Mouse (Mus musculus) CD4-positive, CD25-positive, alpha-beta regulatory T cell, adult 9 weeks (primary cell): ENCODE data around the gene 5330417C22Rik. TPM values are rescaled to one million over a fixed set of nuclear protein-coding genes. Genes with fewer than 3 reads are reported as not detected.

ENCODE experiments used
- polyA plus RNA-seq: library from polyadenylated mRNA; unstranded; fragments of 100-300 nt; shearing (Covaris generic); gene quantifications from one replicate; pipeline ENCODE4 v1.2.1, GENCODE M21; 2017

Gene 5330417C22Rik
- polyA plus RNA-seq, result 1.0 TPM

GRCm38 (mm10) chr3:108536517-108537260, at the start of gene 5330417C22Rik:
5330417C22Rik (minus strand) TSS chr3:108536536.

GRCm38 (mm10) chr3:108571443-108572294, 35.3 kb upstream of the 5330417C22Rik start, which contains the start of gene Taf13:
Taf13 (plus strand) TSS chr3:108571698.

GRCm38 (mm10) chr3:108562133-108562730, 25.9 kb upstream of the 5330417C22Rik start, which contains the start of gene Tmem167b:
Tmem167b (minus strand) TSS chr3:108562466.

GRCm38 (mm10) chr3:108533951-108534350, 2.4 kb downstream of the 5330417C22Rik start, which contains the start of gene 1700013F07Rik:
1700013F07Rik (plus strand) TSS chr3:108534150.

GRCm38 (mm10) chr3:108444698-108445365, 91.5 kb downstream of the 5330417C22Rik start, which contains the start of gene Sars:
Sars (minus strand) TSS chr3:108445209.

GRCm38 (mm10) chr3:108414857-108415830, 121.2 kb downstream of the 5330417C22Rik start, which contains the start of gene Celsr2:
Celsr2 (minus strand) TSS chr3:108415552.

Other genes with a start within 250 kb of the 5330417C22Rik start
- gene Mybphl, start 171.6 kb downstream of the 5330417C22Rik start, polyA plus RNA-seq, result not detected
- 2.6 TPM for gene Psrc1, start 152.7 kb downstream of the 5330417C22Rik start, polyA plus RNA-seq
- gene Celsr2, start 121.0 kb downstream of the 5330417C22Rik start, polyA plus RNA-seq, result 0.63 TPM
- gene Sars, start 91.3 kb downstream of the 5330417C22Rik start, polyA plus RNA-seq, result 193 TPM
- not detected for gene 1700013F07Rik, start 2.4 kb downstream of the 5330417C22Rik start, polyA plus RNA-seq
- 39.7 TPM for gene Tmem167b, start 25.9 kb upstream of the 5330417C22Rik start, polyA plus RNA-seq
- 32.7 TPM for gene Taf13, start 35.2 kb upstream of the 5330417C22Rik start, polyA plus RNA-seq
- gene Wdr47, start 54.7 kb upstream of the 5330417C22Rik start, polyA plus RNA-seq, result 9.6 TPM
- 73.7 TPM for gene Clcc1, start 117.4 kb upstream of the 5330417C22Rik start, polyA plus RNA-seq
- gene Gpsm2, start 185.8 kb upstream of the 5330417C22Rik start, polyA plus RNA-seq, result 3.2 TPM
- gene Aknad1, start 203.1 kb upstream of the 5330417C22Rik start, polyA plus RNA-seq, result not detected